Mouse (Mus musculus): ENCODE measurements around the gene Aurkaip1.

Gene Aurkaip1

GRCm38 (mm10) chr4:155830596-155830995, 476 bp upstream of the Aurkaip1 start:
- DNase-seq, result no peak

GRCm38 (mm10) chr4:155831831-155832230, 759 bp downstream of the Aurkaip1 start:
- no peak for DNase-seq

- DNase-seq, result no peak
Observed at GRCm38 (mm10) chr4:155832321-155832720, 1.2 kb downstream of the Aurkaip1 start.

GRCm38 (mm10) chr4:155833234-155833633, 2.2 kb downstream of the Aurkaip1 start:
- DNase-seq, result no peak

GRCm38 (mm10) chr4:155833836-155834235, 2.8 kb downstream of the Aurkaip1 start:
- DNase-seq, result peak; percentile 64

GRCm38 (mm10) chr4:155837404-155838010, 6.4 kb downstream of the Aurkaip1 start:
- no peak for DNase-seq

- DNase-seq, result no peak
Observed at GRCm38 (mm10) chr4:155838187-155839153, 7.4 kb downstream of the Aurkaip1 start.

- DNase-seq, result peak; percentile 27
Observed at GRCm38 (mm10) chr4:155839483-155839910, 8.4 kb downstream of the Aurkaip1 start, which contains the start of gene Mxra8. Gene Mxra8 (plus strand): TSS chr4:155839680.

- no peak for DNase-seq
Observed at GRCm38 (mm10) chr4:155840076-155841002, 9.3 kb downstream of the Aurkaip1 start.

- DNase-seq, result no peak
Observed at GRCm38 (mm10) chr4:155841003-155841454, 10.0 kb downstream of the Aurkaip1 start.

- DNase-seq, result peak; percentile 47
Observed at GRCm38 (mm10) chr4:155841651-155842270, 10.7 kb downstream of the Aurkaip1 start.

- no peak for DNase-seq
Observed at GRCm38 (mm10) chr4:155843231-155843630, 12.2 kb downstream of the Aurkaip1 start.

GRCm38 (mm10) chr4:155846871-155847578, 16.0 kb downstream of the Aurkaip1 start, which contains the start of gene Dvl1:
Gene Dvl1 (plus strand): TSS chr4:155847402.
- DNase-seq, result peak; percentile 96

GRCm38 (mm10) chr4:155847591-155848352, 16.7 kb downstream of the Aurkaip1 start:
- DNase-seq, result no peak

GRCm38 (mm10) chr4:155848434-155849095, 17.5 kb downstream of the Aurkaip1 start:
- DNase-seq, result no peak

GRCm38 (mm10) chr4:155849391-155849790, 18.3 kb downstream of the Aurkaip1 start:
- DNase-seq, result no peak

- no peak for DNase-seq
Observed at GRCm38 (mm10) chr4:155849792-155850451, 18.9 kb downstream of the Aurkaip1 start.

- no peak for DNase-seq
Observed at GRCm38 (mm10) chr4:155851368-155851767, 20.3 kb downstream of the Aurkaip1 start.

- peak; percentile 52 for DNase-seq
Observed at GRCm38 (mm10) chr4:155851951-155852411, 20.9 kb downstream of the Aurkaip1 start.

Data from cerebellum, adult 8-10 months (tissue).